Mouse (Mus musculus): ENCODE measurements around the gene Brf1. TPM values are rescaled to one million over a fixed set of nuclear protein-coding genes. Genes with fewer than 3 reads are reported as not detected.
A peak's percentile ranks its signal among the peaks of the same experiment; 100 is the strongest.

Brf1 gene
- polyA plus RNA-seq, 1 experiment from 2014 or later: 55.5 TPM

DNA sequence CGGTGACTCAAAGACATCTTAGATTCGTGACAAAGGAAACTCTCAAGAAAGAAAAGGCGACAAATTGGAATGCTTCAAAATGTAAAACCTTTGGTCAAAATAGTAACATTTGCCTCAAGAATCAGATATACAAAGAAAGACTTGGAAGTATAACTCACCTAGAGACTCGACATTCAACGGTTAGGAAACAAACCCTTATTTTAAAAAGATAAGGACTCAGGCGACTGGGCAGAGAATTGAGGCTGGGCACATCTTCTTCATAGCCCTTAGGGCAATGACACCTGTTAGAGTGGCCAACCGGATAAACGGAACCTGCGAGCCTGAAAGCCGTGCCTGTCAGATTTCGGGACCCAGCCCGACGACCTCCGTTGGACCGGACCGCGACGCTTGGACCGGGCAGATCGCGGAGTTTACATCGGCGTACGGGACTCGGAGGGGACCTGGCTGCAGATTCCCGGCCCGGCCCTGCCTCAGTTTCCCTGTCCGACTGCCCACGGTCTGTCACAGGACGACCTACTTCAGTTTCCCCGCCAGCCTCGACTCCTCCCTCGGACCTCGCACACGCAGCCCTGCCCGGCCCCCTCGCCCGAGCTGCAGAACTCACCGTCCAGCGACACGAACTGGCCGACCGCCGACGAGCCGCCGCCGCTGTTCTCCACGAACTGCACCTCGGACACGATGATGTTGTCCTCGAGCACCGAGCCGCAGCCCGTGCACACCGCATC is 773 bp downstream of the Brf1 start:
- Histone ChIP-seq H3K27ac (ENCODE audit: low read length) (peak overlapping the region; percentile 95), H3K27me3 (ENCODE audit: control insufficient read depth, insufficient read depth, low read depth, low read length) (no peaks in the 10 kb centered on the region), H3K4me2 (ENCODE audit: low read depth, low read length) (peak overlapping the region; percentile 84), H3K9me3 (ENCODE audit: control insufficient read depth, low read length) (no peaks in the 10 kb centered on the region), H3K4me1 (replicated peaks; ENCODE audit: control insufficient read depth, insufficient read depth, low read length) (peaks cover 13% of the 10 kb centered on the region), H3K4me3 (ENCODE audit: low read length) (peak overlapping the region; percentile 90), H3K36me3 (ENCODE audit: control insufficient read depth, insufficient read depth, low read length) (peaks cover 6% of the 10 kb centered on the region; the same call in 1 of the 2 replicates), H3K9ac (ENCODE audit: low read length) (peak overlapping the region; percentile 97)
- 0 out of 2 replicates have a peak, but pooled peaks have one; percentile 3 for ATAC-seq (ENCODE audit: low read depth)
- WGBS: under 1% methylated on average over 56 of the region's 56 CpGs

DNA sequence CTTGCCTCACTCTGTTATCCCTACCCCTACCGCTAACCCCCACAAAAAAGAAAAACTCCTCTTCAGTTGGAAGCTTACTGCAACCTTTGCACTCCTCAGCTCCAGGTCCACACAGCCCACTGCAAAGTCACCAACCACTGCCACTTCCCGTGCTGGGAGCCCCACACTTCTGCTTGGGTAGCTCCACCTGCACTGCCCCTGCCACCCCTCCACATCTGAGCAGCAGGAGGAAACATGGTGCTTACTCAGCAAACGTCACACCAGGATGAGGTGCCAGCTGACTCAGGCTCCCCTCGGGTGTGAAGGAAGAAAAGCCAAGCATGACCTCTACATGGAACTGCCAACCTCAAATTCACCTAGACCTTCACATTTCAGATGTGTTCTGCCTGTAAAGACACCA is 6.4 kb downstream of the Brf1 start:
- Histone ChIP-seq H3K36me3 (ENCODE audit: control insufficient read depth, insufficient read depth, low read length) (peaks cover 12% of the 10 kb centered on the region), H3K27ac (ENCODE audit: low read length) (no peak overlapping the region), H3K27me3 (ENCODE audit: control insufficient read depth, insufficient read depth, low read depth, low read length) (no peaks in the 10 kb centered on the region), H3K9me3 (ENCODE audit: control insufficient read depth, low read length) (no peaks in the 10 kb centered on the region), H3K9ac (ENCODE audit: low read length) (no peak overlapping the region), H3K4me1 (replicated peaks; ENCODE audit: control insufficient read depth, insufficient read depth, low read length) (peaks cover 9% of the 10 kb centered on the region), H3K4me2 (ENCODE audit: low read depth, low read length) (no peak overlapping the region), H3K4me3 (ENCODE audit: low read length) (no peak overlapping the region)
- WGBS: 66% methylated on average over 4 of the region's 4 CpGs
- ATAC-seq (ENCODE audit: low read depth): no peak

DNA sequence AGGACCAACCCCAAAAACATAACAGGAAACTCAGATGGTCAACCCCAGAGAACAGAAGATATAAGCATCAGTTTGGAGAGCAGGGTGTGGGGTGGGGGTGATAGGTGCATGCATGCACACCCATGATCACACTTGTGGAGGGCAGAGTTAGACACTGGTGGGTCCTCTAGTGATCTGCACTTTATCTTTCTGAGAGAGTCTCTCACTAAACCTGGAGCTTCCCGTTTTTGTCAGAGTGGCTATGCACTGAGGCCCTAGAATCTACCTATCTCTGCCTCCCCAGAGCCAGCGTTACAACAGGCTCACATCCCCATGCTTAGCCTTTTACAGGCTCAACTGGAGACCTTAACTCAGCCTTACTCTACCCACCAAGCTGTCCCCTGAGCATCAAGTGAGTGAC is 9.1 kb downstream of the Brf1 start:
- Histone ChIP-seq H3K9ac (ENCODE audit: low read length) (no peak overlapping the region), H3K4me2 (ENCODE audit: low read depth, low read length) (no peak overlapping the region), H3K27ac (ENCODE audit: low read length) (no peak overlapping the region), H3K4me1 (replicated peaks; ENCODE audit: control insufficient read depth, insufficient read depth, low read length) (peaks cover 3% of the 10 kb centered on the region; the same call in 1 of the 2 replicates), H3K4me3 (ENCODE audit: low read length) (no peak overlapping the region), H3K9me3 (ENCODE audit: control insufficient read depth, low read length) (no peaks in the 10 kb centered on the region), H3K27me3 (ENCODE audit: control insufficient read depth, insufficient read depth, low read depth, low read length) (no peaks in the 10 kb centered on the region), H3K36me3 (ENCODE audit: control insufficient read depth, insufficient read depth, low read length) (peaks cover 20% of the 10 kb centered on the region)
- WGBS: 95% methylated on average over 2 of the region's 2 CpGs
- no peak for ATAC-seq (ENCODE audit: low read depth)

- H3K4me3 ChIP-seq (ENCODE audit: low read length): no peak overlapping the region
- H3K9me3 ChIP-seq (ENCODE audit: control insufficient read depth, low read length): no peaks in the 10 kb centered on the region
- 75% methylated on average over 5 of the region's 5 CpGs for WGBS
- H3K27me3 ChIP-seq (ENCODE audit: control insufficient read depth, insufficient read depth, low read depth, low read length): no peaks in the 10 kb centered on the region
- H3K9ac ChIP-seq (ENCODE audit: low read length): no peak overlapping the region
- peaks cover 3% of the 10 kb centered on the region; the same call in 1 of the 2 replicates for H3K4me1 ChIP-seq (replicated peaks; ENCODE audit: control insufficient read depth, insufficient read depth, low read length)
- no peak overlapping the region for H3K4me2 ChIP-seq (ENCODE audit: low read depth, low read length)
- no peak for ATAC-seq (ENCODE audit: low read depth)
- H3K36me3 ChIP-seq (ENCODE audit: control insufficient read depth, insufficient read depth, low read length): peaks cover 19% of the 10 kb centered on the region
- H3K27ac ChIP-seq (ENCODE audit: low read length): no peak overlapping the region
These were observed 9.6 kb downstream of the Brf1 start for GRCm38 (mm10) chr12:112990706-112991405.

- no peak overlapping the region for H3K9ac ChIP-seq (ENCODE audit: low read length)
- no peak overlapping the region for H3K4me3 ChIP-seq (ENCODE audit: low read length)
- no peaks in the 10 kb centered on the region for H3K27me3 ChIP-seq (ENCODE audit: control insufficient read depth, insufficient read depth, low read depth, low read length)
- no peak overlapping the region for H3K27ac ChIP-seq (ENCODE audit: low read length)
- no peak for ATAC-seq (ENCODE audit: low read depth)
- no peaks in the 10 kb centered on the region for H3K9me3 ChIP-seq (ENCODE audit: control insufficient read depth, low read length)
- peaks cover 31% of the 10 kb centered on the region for H3K36me3 ChIP-seq (ENCODE audit: control insufficient read depth, insufficient read depth, low read length)
- H3K4me2 ChIP-seq (ENCODE audit: low read depth, low read length): no peak overlapping the region
- H3K4me1 ChIP-seq (replicated peaks; ENCODE audit: control insufficient read depth, insufficient read depth, low read length): peaks cover 3% of the 10 kb centered on the region; the same call in 1 of the 2 replicates
- WGBS: 65% methylated on average over 6 of the region's 6 CpGs
These were observed 12.6 kb downstream of the Brf1 start for GRCm38 (mm10) chr12:112987877-112988276.

- peaks cover 39% of the 10 kb centered on the region for H3K36me3 ChIP-seq (ENCODE audit: control insufficient read depth, insufficient read depth, low read length)
- no peaks in the 10 kb centered on the region for H3K4me1 ChIP-seq (replicated peaks; ENCODE audit: control insufficient read depth, insufficient read depth, low read length)
- no peak overlapping the region for H3K4me2 ChIP-seq (ENCODE audit: low read depth, low read length)
- H3K27me3 ChIP-seq (ENCODE audit: control insufficient read depth, insufficient read depth, low read depth, low read length): no peaks in the 10 kb centered on the region
- no peak for ATAC-seq (ENCODE audit: low read depth)
- no peaks in the 10 kb centered on the region for H3K9me3 ChIP-seq (ENCODE audit: control insufficient read depth, low read length)
- H3K9ac ChIP-seq (ENCODE audit: low read length): no peak overlapping the region
- H3K27ac ChIP-seq (ENCODE audit: low read length): no peak overlapping the region
- H3K4me3 ChIP-seq (ENCODE audit: low read length): no peak overlapping the region
- 91% methylated on average over 6 of the region's 6 CpGs for WGBS
These were observed 15.2 kb downstream of the Brf1 start for GRCm38 (mm10) chr12:112985346-112985745.

DNA sequence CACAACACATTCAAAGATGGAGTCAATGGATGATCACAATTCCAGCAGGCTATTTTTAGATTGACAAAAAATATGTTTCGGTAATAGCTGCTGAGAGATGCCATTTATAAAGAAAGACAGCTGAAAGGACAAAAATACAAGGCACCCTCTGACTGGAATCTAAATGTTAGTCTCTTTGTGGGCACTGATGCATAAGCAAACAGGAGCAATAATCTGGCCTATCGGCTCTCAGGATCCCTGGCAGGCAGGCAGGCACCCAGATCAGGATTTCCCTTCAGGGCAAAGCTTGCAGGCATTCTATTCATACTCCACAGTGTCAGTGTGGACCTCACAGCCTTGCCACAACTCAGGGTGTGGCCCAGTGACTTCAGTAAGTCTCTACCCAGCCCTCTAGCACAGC is 18.5 kb downstream of the Brf1 start:
- ATAC-seq (ENCODE audit: low read depth): no peak
- H3K27me3 ChIP-seq (ENCODE audit: control insufficient read depth, insufficient read depth, low read depth, low read length): no peaks in the 10 kb centered on the region
- H3K27ac ChIP-seq (ENCODE audit: low read length): no peak overlapping the region
- H3K9me3 ChIP-seq (ENCODE audit: control insufficient read depth, low read length): no peaks in the 10 kb centered on the region
- no peak overlapping the region for H3K9ac ChIP-seq (ENCODE audit: low read length)
- peaks cover 7% of the 10 kb centered on the region for H3K4me1 ChIP-seq (replicated peaks; ENCODE audit: control insufficient read depth, insufficient read depth, low read length)
- H3K4me3 ChIP-seq (ENCODE audit: low read length): no peak overlapping the region
- no peak overlapping the region for H3K4me2 ChIP-seq (ENCODE audit: low read depth, low read length)
- 83% methylated on average over 2 of the region's 2 CpGs for WGBS
- H3K36me3 ChIP-seq (ENCODE audit: control insufficient read depth, insufficient read depth, low read length): peaks cover 52% of the 10 kb centered on the region

DNA sequence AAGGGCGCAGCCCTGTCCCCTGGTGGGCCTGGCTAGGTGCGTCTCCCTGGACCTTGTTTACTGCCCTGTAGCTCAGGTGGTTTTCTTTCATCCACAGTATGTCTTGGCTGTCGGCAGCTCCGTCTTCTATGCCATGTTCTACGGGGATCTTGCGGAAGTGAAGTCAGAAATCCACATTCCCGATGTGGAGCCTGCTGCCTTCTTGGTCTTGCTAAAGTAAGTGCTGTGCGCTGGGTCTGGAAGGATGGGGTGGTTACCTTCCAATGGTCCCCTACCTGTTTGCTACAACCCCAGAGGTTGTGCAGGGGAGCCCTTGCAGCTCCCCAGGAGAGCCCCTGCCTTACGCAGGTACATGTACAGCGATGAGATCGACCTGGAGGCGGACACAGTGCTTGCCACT is 23.3 kb downstream of the Brf1 start:
- Histone ChIP-seq H3K9me3 (ENCODE audit: control insufficient read depth, low read length) (no peaks in the 10 kb centered on the region), H3K4me3 (ENCODE audit: low read length) (peak overlapping the region; percentile 74), H3K4me1 (replicated peaks; ENCODE audit: control insufficient read depth, insufficient read depth, low read length) (peaks cover 14% of the 10 kb centered on the region), H3K4me2 (ENCODE audit: low read depth, low read length) (peak overlapping the region; percentile 92), H3K27ac (ENCODE audit: low read length) (peak overlapping the region; percentile 93), H3K9ac (ENCODE audit: low read length) (peak overlapping the region; percentile 87), H3K27me3 (ENCODE audit: control insufficient read depth, insufficient read depth, low read depth, low read length) (no peaks in the 10 kb centered on the region), H3K36me3 (ENCODE audit: control insufficient read depth, insufficient read depth, low read length) (peaks cover 50% of the 10 kb centered on the region)
- no peak for ATAC-seq (ENCODE audit: low read depth)
- 32% methylated on average over 12 of the region's 12 CpGs for WGBS

DNA sequence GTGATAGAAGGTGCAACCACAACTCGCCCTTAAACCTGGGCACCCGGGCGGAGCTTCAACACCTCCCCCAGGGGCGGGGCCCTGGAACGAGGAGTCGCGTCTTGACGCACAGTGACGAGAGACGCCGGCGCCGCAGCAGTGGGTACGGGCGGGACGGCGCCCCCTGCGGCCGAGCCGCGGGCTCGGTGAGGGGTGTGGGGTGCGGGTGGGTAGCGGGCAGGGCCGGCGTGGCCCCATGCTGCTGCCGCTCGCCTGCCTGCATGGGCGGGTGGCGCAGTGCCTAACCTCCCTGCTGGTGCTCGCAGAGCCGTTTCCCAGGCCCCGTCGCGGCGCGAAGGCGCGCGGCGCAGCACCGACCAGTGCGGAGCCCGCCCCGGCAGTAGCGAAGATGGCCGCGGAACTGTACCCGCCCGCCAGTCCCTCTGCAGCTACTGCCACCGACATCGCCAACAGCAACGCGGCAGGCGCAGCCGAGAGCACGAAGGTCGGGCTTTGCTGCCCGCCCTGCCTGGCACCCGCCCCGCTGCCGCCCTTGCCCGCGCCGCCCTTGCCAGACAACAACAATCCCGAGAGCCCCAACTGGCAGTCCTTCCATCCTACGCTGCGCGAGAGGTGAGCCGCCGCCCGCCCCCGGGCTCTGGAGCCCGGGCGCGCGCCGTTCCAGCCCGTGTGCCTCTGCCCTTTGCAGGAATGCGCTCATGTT is 24.0 kb downstream of the Brf1 start, which contains the start of gene Btbd6:
Gene Btbd6 (plus strand): TSS at position 112 of the 703 bp plus-strand sequence.
- peak; percentile 96 for ATAC-seq (ENCODE audit: low read depth)
- peak within 1 kb of the TSS; percentile 93 for H3K27ac ChIP-seq (ENCODE audit: low read length)
- peaks cover 48% of the 10 kb centered on the region for H3K36me3 ChIP-seq (ENCODE audit: control insufficient read depth, insufficient read depth, low read length)
- H3K9me3 ChIP-seq (ENCODE audit: control insufficient read depth, low read length): no peaks in the 10 kb centered on the region
- peak within 1 kb of the TSS; percentile 74 for H3K4me3 ChIP-seq (ENCODE audit: low read length)
- no peaks in the 10 kb centered on the region for H3K27me3 ChIP-seq (ENCODE audit: control insufficient read depth, insufficient read depth, low read depth, low read length)
- peak within 1 kb of the TSS; percentile 92 for H3K4me2 ChIP-seq (ENCODE audit: low read depth, low read length)
- H3K9ac ChIP-seq (ENCODE audit: low read length): peak within 1 kb of the TSS; percentile 87
- WGBS: 1% methylated on average over 69 of the region's 80 CpGs
- peaks cover 14% of the 10 kb centered on the region for H3K4me1 ChIP-seq (replicated peaks; ENCODE audit: control insufficient read depth, insufficient read depth, low read length)
